Mouse (Mus musculus) liver, embryonic 16.5 days (tissue): Measurements from ENCODE around the gene Prl2b1. TPM values are rescaled to one million over a fixed set of nuclear protein-coding genes. Genes with fewer than 3 reads are reported as not detected.

Source experiments
- ATAC-seq: fragments of 200-750 bp; cut with Nextera tagmentation; 2 replicates; pipeline ENCODE4 v1.8.0; 2017; ENCODE audit warnings: low read depth, mild to moderate bottlenecking, moderate number of reproducible peaks, moderate library complexity
- H3K27ac ChIP-seq: fragments of 300-500 bp; sonication (generic); 2 replicates; pipeline ENCODE4 v1.5.1; 2014; ENCODE audit warnings: mild to moderate bottlenecking, low read length
- H3K27me3 ChIP-seq: fragments of 300-500 bp; sonication (generic); 2 replicates; pipeline ENCODE4 v1.6.1; 2014; ENCODE audit warnings: low read depth, low read length, mixed read lengths; ENCODE audit not compliant: control insufficient read depth, insufficient read depth
- H3K36me3 ChIP-seq: fragments of 300-500 bp; sonication (generic); 2 replicates; pipeline ENCODE4 v1.6.1; 2014; ENCODE audit warnings: mild to moderate bottlenecking; ENCODE audit not compliant: control insufficient read depth, insufficient read depth
- H3K4me1 ChIP-seq: fragments of 300-500 bp; sonication (generic); 2 replicates; pipeline ENCODE4 v1.6.1; 2014; ENCODE audit warnings: low read depth, low read length, mixed read lengths; ENCODE audit not compliant: control insufficient read depth
- H3K4me2 ChIP-seq: fragments of 300-500 bp; sonication (generic); 2 replicates; pipeline ENCODE4 v1.6.1; 2014; ENCODE audit warnings: low read depth, low read length, mixed read lengths
- H3K4me3 ChIP-seq: fragments of 300-500 bp; sonication (generic); 2 replicates; pipeline ENCODE4 v1.5.1; 2014; ENCODE audit warnings: low read depth, mild to moderate bottlenecking, low read length
- H3K9ac ChIP-seq: fragments of 300-500 bp; sonication (generic); 2 replicates; pipeline ENCODE4 v1.6.1; 2014; ENCODE audit warnings: low read depth, low read length
- H3K9me3 ChIP-seq: fragments of 300-500 bp; sonication (generic); replicated peaks from 2 replicates; pipeline ENCODE4 v1.6.1; 2016; ENCODE audit warnings: low read length; ENCODE audit not compliant: control insufficient read depth
- WGBS: fragments of 180-500 bp; shearing (Covaris S2); extraction: QIAGEN DNeasy Blood & Tissue Kit; methylation state at CpG from one replicate; pipeline ENCODE4 v1.1.7; 2014; ENCODE audit not compliant: insufficient replicate concordance; 5-methylcytosine and 5-hydroxymethylcytosine counted together
- polyA plus RNA-seq: library from polyadenylated mRNA; unstranded; fragments of >200 nt; fragmentation: Nextera tagmentation; extraction: Ambion mirVana; gene quantifications from 2 replicates; pipeline ENCODE4 v1.2.1, GENCODE M21; 2015

Prl2b1 gene
- polyA plus RNA-seq: not detected in 2 replicates

- Histone ChIP-seq H3K27me3 (no peaks in the 10 kb centered on the region), H3K4me2 (no peak within 1 kb of the TSS), H3K9ac (no peak within 1 kb of the TSS), H3K9me3 (no peaks in the 10 kb centered on the region), H3K36me3 (no peaks in the 10 kb centered on the region), H3K27ac (no peak within 1 kb of the TSS), H3K4me1 (no peaks in the 10 kb centered on the region), H3K4me3 (no peak within 1 kb of the TSS)
- WGBS: 56% methylated on average over 6 of the region's 6 CpGs
- ATAC-seq: no peak
Observed at GRCm38 (mm10) chr13:27390746-27391145, at the start of gene Prl2b1. Gene Prl2b1, minus strand, starts transcription at chr13:27390846.

GRCm38 (mm10) chr13:27438588-27438987 is 47.9 kb upstream of the Prl2b1 start, which contains the start of gene Prl8a6:
Gene Prl8a6, minus strand, starts transcription at chr13:27438688.
- ATAC-seq: no peak
- H3K4me1 ChIP-seq: no peaks in the 10 kb centered on the region
- H3K4me2 ChIP-seq: no peak within 1 kb of the TSS
- H3K36me3 ChIP-seq: no peaks in the 10 kb centered on the region
- no peak within 1 kb of the TSS for H3K27ac ChIP-seq
- H3K9ac ChIP-seq: no peak within 1 kb of the TSS
- H3K27me3 ChIP-seq: no peaks in the 10 kb centered on the region
- no peak within 1 kb of the TSS for H3K4me3 ChIP-seq
- H3K9me3 ChIP-seq: no peaks in the 10 kb centered on the region
- WGBS: 59% methylated on average over 3 of the region's 3 CpGs

- Histone ChIP-seq H3K27ac (no peak overlapping the region), H3K4me3 (no peak overlapping the region), H3K4me1 (no peaks in the 10 kb centered on the region), H3K9ac (no peak overlapping the region), H3K9me3 (no peaks in the 10 kb centered on the region), H3K36me3 (no peaks in the 10 kb centered on the region), H3K4me2 (no peak overlapping the region), H3K27me3 (no peaks in the 10 kb centered on the region)
- ATAC-seq: no peak
- WGBS: 59% methylated on average over 1 of the region's 1 CpGs
Observed at GRCm38 (mm10) chr13:27433159-27433558, 42.5 kb upstream of the Prl2b1 start.

- Histone ChIP-seq H3K9me3 (no peaks in the 10 kb centered on the region), H3K27me3 (no peaks in the 10 kb centered on the region), H3K4me3 (no peak overlapping the region), H3K9ac (no peak overlapping the region), H3K27ac (no peak overlapping the region), H3K4me1 (no peaks in the 10 kb centered on the region), H3K4me2 (no peak overlapping the region), H3K36me3 (no peaks in the 10 kb centered on the region)
- ATAC-seq: no peak
Observed at GRCm38 (mm10) chr13:27413640-27414039, 23.0 kb upstream of the Prl2b1 start.

GRCm38 (mm10) chr13:27399061-27399724 is 8.5 kb upstream of the Prl2b1 start:
- ATAC-seq: no peak
- Histone ChIP-seq H3K27ac (no peak overlapping the region), H3K4me1 (no peaks in the 10 kb centered on the region), H3K36me3 (no peaks in the 10 kb centered on the region), H3K27me3 (no peaks in the 10 kb centered on the region), H3K4me2 (no peak overlapping the region), H3K4me3 (no peak overlapping the region), H3K9ac (no peak overlapping the region), H3K9me3 (no peaks in the 10 kb centered on the region)
- 75% methylated on average over 7 of the region's 7 CpGs for WGBS

GRCm38 (mm10) chr13:27345373-27345772 is 45.3 kb downstream of the Prl2b1 start, which contains the start of gene Prl8a2:
Gene Prl8a2, plus strand, starts transcription at chr13:27345673.
- Histone ChIP-seq H3K36me3 (no peaks in the 10 kb centered on the region), H3K27ac (no peak within 1 kb of the TSS), H3K27me3 (no peaks in the 10 kb centered on the region), H3K9ac (no peak within 1 kb of the TSS), H3K4me3 (no peak within 1 kb of the TSS), H3K9me3 (no peaks in the 10 kb centered on the region), H3K4me2 (no peak within 1 kb of the TSS), H3K4me1 (no peaks in the 10 kb centered on the region)
- ATAC-seq: no peak
- 35% methylated on average over 2 of the region's 2 CpGs for WGBS

GRCm38 (mm10) chr13:27342733-27343275 is 47.8 kb downstream of the Prl2b1 start:
- no peak for ATAC-seq
- Histone ChIP-seq H3K27me3 (no peaks in the 10 kb centered on the region), H3K4me3 (no peak overlapping the region), H3K4me2 (no peak overlapping the region), H3K4me1 (no peaks in the 10 kb centered on the region), H3K9ac (no peak overlapping the region), H3K9me3 (no peaks in the 10 kb centered on the region), H3K36me3 (no peaks in the 10 kb centered on the region), H3K27ac (no peak overlapping the region)
- WGBS: 40% methylated on average over 3 of the region's 3 CpGs

GRCm38 (mm10) chr13:27334989-27335388 is 55.7 kb downstream of the Prl2b1 start:
- no peaks in the 10 kb centered on the region for H3K4me1 ChIP-seq

More at GRCm38 (mm10) chr13:27334989-27335388, 55.7 kb downstream of the Prl2b1 start:
- 64% methylated on average over 1 of the region's 1 CpGs for WGBS
- no peak overlapping the region for H3K4me2 ChIP-seq
- H3K9ac ChIP-seq: no peak overlapping the region
- H3K27ac ChIP-seq: no peak overlapping the region
- no peaks in the 10 kb centered on the region for H3K36me3 ChIP-seq
- H3K4me3 ChIP-seq: no peak overlapping the region
- ATAC-seq: no peak
- no peaks in the 10 kb centered on the region for H3K27me3 ChIP-seq
- H3K9me3 ChIP-seq: no peaks in the 10 kb centered on the region
